Mouse (Mus musculus) MN1 (cell line): ENCODE results near the gene Alg13.

ENCODE experiments used
- DNase-seq: peaks from one replicate; pipeline ENCODE4 v3.0.0-alpha.2; 2016; ENCODE audit warnings: low spot score

Gene Alg13

GRCm38 (mm10) chrX:144317548-144318163, at the start of gene Alg13:
Gene Alg13, plus strand, starts transcription at chrX:144317804.
- peak; percentile 79 for DNase-seq

- no peak for DNase-seq
Observed at GRCm38 (mm10) chrX:144268606-144269005, 49.0 kb upstream of the Alg13 start.

- DNase-seq = peak; percentile 38
Observed at GRCm38 (mm10) chrX:144301476-144301875, 16.1 kb upstream of the Alg13 start.

GRCm38 (mm10) chrX:144305659-144306058, 11.9 kb upstream of the Alg13 start:
- DNase-seq = no peak

DNA sequence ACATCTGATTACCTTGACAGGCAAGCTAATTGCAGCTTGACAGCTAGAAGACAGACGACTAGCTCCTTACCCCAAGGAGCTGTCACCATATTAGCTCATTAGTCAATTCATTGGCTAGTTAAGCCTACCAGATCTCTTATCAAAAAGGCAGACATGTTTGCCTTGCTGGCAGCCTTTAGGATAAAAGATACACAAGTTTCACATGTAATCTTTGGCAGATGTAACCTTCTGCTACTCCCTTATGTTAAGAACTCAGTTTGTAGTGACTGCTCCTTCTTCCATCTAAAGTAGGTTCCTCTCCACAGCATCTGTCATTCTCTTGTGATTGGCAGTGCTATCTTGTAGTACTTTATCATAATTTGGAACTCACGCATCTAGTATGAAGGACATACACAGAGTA, 3.6 kb upstream of the Alg13 start:
- no peak for DNase-seq

DNA sequence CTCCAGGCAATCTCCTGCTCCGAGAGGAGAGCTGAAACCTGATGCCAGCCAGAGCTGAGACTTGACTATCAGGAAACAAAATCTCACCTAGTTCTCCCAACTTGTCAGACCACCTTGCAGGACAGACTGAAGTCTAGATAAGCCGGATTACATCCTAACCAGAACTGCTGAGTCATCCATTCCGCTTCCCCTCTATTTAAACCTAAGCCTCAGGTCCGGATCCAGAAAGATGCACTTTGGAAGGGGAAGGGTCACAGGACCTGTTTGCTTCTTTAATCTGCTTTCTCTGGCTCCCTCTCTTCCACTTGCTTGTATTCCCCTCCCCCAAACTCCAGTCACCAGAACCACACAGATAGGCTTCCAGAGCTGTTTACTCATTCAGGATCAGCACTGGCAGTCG, 2.6 kb upstream of the Alg13 start:
- peak; percentile 8 for DNase-seq

DNA sequence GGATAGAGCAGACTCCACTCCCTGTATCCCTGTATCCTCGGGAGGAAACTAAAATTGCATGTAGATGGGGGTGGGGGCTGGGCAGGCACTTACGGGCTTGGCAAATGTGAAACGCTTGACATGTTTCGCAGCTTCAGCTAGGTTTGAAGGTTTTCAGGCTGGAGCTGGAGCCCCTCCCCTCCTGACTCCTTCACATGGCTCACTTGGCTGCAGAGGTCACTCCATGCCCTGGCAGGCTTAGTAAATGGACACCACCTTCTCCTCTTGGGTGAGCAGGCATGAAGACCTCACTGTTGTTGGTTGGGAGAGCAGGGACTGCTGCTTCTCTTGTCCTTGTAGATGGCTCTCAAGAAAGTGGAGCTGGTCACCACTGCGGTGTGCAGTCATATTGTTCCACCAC, 1.6 kb upstream of the Alg13 start:
- no peak for DNase-seq

DNA sequence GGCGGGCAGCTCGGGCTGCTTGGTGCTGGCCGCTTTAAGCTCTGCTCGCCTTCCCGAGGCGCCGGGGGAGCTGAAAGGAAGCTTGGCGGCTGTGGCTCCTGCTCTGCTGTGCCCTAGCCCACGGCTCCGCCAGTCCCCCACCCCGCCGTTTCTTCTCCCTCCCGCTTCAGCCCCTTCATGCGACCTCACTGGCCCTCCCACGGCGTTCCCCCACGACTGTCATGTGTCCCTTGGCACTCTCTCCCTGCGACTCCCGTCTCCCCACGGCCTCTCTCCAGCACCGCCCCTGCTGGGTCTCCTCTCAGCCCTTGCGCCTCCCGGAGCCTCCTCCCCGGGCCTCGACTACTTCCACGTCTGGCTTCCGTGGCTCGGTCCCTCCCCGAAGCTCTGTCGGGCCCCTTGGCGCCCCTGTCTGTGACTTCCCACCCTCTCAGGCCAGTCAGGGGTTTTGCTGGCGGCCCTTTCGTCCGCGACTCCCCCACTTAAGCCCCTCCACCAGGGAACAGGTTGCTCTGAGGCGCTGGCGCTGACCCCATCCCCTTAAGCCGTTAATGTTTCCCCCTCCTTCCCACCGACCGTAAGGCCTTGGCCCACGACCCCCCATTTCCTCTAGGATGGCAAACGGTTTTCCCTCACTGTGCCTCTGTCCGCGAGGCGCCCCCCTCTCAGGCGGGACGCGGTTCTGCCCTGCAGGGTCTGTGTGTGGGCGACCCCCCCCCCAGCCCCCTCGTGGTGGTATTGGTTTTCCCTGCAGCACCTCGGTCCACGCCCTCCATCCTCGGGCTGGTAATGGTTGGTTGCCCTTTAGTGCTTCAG, 768 bp downstream of the Alg13 start:
- DNase-seq = peak; percentile 36

DNA sequence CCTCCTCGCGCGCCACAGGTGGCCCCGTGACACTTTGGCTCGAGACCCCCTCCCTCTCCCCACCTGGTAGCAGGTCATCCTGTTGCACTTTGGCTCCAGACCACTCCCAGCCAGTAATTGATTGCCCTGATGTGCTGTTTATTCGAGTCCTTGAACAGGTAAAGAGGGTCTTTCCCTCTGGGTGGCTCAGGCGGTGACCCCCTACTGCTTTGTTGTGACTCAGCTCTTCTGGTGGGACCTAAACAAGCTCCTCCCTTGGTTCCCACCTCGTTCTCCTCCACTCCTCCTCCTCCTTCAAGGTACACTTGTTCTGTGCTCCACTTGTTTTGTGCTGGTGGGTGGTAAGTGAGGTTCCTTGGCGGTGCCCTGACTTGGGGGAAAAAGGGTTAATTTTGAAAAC, 1.8 kb downstream of the Alg13 start:
- no peak for DNase-seq

DNA sequence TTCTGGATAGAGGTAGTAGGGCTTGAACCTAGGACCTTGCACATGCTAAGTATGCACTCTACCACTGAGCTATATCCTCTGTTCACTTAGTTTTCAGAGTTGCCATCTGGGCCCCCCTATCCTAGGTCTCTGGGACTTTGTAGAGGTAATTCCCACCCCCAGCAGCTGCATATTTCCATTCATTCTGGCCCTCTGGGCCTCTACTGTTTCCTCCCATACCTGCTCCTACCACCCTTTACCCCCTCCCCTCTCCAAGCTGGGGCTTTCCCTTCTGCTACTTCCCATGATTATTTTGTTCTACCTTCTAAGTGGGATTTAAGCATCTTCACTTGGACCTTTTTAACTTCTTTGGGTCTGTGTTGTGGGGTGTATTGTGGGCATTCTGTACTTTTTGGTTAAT, 7.8 kb downstream of the Alg13 start:
- no peak for DNase-seq

DNA sequence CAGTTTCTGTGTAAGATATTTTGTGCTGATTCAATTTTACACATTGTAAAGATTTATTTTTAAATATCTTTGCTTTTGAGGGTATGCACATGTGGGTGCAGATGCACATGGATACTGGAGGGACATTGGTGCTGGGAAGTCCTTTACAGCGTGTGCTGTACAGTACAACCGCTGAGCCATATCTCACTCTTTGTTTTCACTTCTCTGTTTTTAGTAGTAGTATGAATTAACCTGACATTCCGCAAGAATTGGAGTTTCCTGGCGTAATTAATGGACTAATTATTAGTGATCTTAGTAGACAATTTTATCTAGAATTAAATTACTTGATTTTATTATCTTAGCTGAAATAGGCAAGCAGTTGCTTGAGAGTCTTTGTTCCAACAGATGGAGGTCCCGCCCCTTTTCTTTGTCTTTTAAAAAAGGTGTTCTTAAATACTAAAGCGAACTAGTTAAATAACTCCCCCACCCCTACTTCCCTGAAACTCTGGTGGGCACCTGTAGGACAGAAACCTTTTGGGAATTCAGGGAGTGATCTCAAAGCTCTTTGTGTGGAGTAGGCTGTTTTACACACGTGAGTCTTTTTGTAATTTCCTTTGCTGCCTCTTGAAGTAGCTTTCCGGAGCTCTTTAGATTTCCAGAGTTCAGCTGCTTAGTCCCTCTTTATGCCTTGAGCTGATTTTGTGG, 17.9 kb downstream of the Alg13 start:
- DNase-seq = no peak

DNA sequence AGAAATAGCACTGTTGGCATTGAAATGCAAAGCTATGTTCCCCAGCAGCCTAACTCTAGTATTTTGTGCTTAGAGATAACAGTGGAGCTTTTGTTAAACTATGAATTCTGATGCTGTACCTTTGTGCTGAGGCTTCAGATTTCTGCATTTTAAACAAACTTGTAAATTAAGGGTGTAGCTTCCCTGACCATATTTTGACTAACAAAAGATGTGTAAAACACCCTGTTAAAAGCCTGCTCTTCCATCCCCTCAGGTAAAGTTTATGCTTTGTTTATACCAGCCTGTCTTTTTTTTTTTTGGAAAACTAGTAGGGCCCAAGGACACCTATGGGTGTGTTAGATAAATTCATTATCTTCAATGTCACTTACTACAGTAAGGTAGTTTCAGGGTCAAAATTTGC, 20.3 kb downstream of the Alg13 start:
- DNase-seq = no peak

- DNase-seq = no peak
Observed at GRCm38 (mm10) chrX:144338355-144338754, 20.8 kb downstream of the Alg13 start.

GRCm38 (mm10) chrX:144374196-144374595, 56.6 kb downstream of the Alg13 start:
- no peak for DNase-seq

DNA sequence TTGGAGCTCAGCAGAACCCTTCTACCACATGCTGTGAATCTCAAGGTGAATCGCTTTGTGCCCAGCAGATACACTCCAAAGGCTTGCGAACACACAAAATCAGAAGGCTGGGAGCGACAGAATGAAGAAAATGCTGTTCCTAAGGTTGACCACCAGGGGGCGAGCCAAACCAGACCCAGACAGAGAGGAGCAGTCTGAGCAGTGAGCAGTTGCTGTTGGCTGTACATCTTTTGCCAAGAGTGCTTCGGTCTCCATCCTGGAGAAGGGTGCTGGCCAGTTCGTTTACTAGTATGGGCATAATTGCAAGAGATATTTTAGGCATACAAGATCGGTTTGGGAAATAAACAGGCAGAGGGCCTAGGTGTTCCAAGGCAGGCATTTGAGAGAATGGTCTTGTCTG, 85.9 kb downstream of the Alg13 start:
- peak; percentile 20 for DNase-seq

- no peak for DNase-seq
Observed at GRCm38 (mm10) chrX:144408036-144408435, 90.4 kb downstream of the Alg13 start.

DNA sequence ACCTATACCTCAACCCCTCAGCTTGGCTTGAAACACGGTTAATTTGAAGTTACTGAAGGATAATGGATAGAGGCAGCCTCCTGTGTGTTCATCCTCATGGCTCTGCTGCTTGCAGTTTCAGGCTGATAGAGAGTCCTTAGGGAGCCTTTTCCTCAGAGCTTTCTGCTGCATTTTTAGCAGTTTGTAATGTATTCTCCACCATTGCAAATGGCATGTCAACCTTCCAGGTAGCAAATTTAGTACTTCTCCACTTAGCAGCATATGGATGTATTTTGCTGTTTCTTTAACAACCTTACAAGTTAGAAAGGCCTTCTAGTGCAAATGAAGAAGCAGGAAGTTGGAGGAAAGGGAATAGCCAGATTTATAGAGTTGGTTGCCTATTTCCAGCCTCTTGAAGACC, 102.7 kb downstream of the Alg13 start:
- DNase-seq = no peak

- no peak for DNase-seq
Observed at GRCm38 (mm10) chrX:144421091-144421490, 103.5 kb downstream of the Alg13 start.

- no peak for DNase-seq
Observed at GRCm38 (mm10) chrX:144423848-144424247, 106.2 kb downstream of the Alg13 start.
